Mouse (Mus musculus): ENCODE results near the gene Sdk2. TPM values are rescaled to one million over a fixed set of nuclear protein-coding genes. Genes with fewer than 3 reads are reported as not detected.
A peak's percentile ranks its signal among the peaks of the same experiment; 100 is the strongest.

Gene Sdk2
- polyA plus RNA-seq, 2 experiments from 2014 or later: 0.13 TPM; not detected in 1

DNA sequence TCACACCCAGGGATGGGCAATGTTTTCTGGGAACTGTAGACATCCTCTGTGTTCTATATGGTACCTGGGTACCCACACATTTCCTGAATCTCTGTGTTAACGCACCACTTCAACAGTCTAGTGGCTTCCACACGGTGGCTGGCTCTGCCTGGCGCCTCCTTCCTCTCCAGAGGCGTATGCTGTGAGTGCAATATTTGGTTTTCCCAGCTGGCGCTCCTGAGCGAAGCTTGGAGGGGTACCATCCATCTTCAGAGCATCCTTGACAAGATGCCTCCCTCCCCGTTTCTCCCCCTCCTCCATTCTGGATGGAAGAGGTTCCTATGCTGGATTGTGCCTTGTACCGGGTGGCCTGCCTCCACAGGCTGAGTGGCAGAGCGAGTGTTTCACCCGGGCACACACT lies 246.8 kb downstream of the Sdk2 start:
- no peak for ATAC-seq

DNA sequence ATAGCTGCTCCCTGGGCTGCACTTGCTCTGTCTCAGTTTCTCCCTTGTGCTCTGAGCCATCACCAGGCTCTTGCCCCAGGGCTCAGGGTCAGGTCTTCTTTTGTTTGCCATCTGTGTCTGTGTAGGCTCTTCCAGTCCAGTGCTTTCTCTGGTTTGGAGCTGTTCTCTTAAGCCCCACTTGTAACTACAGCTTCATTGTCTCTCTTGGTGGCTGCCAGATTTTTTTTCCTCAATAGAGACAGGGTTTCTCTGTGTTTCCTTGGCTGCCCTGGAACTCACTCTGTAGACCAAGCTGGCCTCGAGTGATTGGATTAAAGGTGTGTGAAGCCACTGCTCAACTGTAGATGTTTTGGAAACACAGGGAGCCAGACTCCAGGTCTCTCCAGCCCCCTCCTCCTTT lies 247.8 kb downstream of the Sdk2 start:
- no peak for ATAC-seq

DNA sequence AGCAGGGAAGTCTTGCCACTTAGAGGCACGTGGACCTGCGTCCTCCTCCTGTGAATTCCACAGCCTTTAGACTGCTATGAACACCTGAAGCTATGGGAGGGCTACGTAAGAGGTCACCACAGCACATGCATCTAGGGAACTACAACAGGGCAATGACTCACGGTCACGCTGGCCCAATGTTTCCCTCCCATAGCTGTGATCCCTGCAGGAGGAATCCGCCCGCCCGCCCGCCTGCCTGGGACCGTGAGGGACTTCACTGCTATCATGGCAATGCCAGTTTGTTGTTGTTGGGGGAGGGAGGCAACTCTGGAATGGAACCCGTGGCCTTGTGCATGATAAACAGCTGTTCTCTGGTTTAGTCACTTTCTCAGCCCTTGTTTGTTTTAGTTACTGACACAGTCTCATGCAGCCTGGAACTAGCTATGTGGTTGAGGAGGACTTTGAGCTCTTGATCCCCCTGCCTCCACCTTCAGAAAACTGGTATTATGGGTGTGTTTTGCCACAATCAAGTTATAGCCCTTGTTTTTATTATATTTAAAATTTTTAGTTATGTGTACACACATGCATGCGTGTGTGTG lies 249.8 kb downstream of the Sdk2 start:
- no peak for ATAC-seq

DNA sequence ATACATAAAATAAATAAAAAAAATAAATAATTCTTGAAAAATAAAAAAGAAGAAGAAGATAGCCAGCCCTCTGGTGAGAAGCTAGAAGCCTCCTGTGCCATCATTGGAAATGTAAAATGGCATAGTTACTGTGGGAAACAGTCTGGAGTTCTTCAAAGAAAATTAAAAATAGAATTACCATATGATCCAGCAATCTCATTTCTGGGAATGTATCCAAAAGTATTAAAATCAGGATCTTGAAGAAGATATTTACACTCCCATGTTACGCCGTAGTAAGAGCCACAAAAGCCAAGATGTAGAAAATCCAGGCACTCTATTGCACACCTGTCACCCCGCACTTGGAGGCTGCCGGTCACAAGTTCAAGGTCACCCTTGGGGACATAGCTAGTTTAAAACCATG lies 250.4 kb downstream of the Sdk2 start:
- ATAC-seq: no peak

DNA sequence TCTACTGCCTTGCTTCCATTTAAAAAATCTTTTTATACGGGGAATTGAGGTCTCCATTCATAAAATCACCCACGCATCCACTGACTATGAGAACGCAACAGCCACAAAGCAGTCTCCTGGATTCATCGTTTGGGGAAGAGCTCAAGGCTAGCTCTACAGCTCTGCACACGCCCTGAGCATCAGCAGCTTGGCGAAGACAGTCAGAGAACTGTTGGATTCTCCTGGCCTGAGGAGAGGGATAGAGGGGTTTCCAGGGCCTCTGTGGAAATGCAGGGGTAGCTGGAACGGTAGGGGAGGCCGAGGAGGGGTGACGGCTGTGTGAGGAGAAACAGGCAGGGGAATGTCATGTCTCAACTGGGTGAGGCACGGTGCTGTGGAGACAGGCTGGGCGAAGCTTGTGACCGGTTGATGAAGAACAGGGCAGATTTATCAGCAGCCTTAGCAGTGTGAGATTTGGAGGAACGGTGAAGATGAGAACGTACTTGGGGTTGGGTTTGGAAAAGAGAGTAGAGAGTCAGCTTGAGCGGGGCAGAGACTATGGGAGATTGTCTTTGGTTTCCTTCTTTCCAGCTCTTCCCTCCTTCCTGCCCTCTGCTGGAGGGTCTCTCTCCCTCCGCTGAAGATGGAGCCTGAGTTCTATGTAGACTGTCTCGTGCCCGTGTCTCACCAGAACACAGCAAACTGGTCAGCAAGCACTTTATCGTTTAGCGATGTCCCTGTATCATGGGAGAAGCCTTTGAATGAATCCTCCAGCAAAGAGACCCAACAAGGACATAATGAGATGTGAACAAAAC lies 255.1 kb downstream of the Sdk2 start:
- peak; percentile 11 for ATAC-seq

GRCm38 (mm10) chr11:113810638-113811545 lies 256.0 kb downstream of the Sdk2 start:
- peak; percentile 80 for ATAC-seq

GRCm38 (mm10) chr11:113807086-113807485 lies 259.8 kb downstream of the Sdk2 start:
- no peak for ATAC-seq

GRCm38 (mm10) chr11:113806382-113807077 lies 260.3 kb downstream of the Sdk2 start:
- no peak for ATAC-seq

DNA sequence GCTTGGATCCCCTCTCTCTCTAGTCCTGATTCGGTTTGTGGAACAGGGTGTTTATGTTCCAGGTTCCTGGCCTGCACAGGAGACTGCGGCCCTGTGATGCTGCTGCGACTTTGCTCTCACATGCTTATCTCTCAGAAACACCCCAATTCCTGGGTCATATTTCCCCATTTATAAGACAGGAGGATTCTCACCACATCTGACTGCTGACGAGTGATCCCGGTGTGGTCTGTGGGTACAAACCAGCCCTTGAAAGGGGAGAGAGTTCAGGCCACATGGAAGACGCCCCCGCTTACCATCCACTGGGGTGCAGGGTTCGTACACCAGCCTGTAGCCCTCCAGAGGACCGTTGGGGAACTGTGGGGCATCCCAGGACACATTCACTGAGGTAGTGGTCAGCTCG lies 260.9 kb downstream of the Sdk2 start:
- no peak for ATAC-seq

GRCm38 (mm10) chr11:113803321-113803941 lies 263.4 kb downstream of the Sdk2 start:
- peak; percentile 75 for ATAC-seq

- ATAC-seq: no peak
These were observed 264.4 kb downstream of the Sdk2 start for GRCm38 (mm10) chr11:113802456-113802855.

- ATAC-seq: no peak
These were observed 266.8 kb downstream of the Sdk2 start for GRCm38 (mm10) chr11:113800026-113800425.

GRCm38 (mm10) chr11:113799041-113799447 lies 267.8 kb downstream of the Sdk2 start:
- no peak for ATAC-seq

GRCm38 (mm10) chr11:113798011-113798410 lies 268.8 kb downstream of the Sdk2 start:
- no peak for ATAC-seq

DNA sequence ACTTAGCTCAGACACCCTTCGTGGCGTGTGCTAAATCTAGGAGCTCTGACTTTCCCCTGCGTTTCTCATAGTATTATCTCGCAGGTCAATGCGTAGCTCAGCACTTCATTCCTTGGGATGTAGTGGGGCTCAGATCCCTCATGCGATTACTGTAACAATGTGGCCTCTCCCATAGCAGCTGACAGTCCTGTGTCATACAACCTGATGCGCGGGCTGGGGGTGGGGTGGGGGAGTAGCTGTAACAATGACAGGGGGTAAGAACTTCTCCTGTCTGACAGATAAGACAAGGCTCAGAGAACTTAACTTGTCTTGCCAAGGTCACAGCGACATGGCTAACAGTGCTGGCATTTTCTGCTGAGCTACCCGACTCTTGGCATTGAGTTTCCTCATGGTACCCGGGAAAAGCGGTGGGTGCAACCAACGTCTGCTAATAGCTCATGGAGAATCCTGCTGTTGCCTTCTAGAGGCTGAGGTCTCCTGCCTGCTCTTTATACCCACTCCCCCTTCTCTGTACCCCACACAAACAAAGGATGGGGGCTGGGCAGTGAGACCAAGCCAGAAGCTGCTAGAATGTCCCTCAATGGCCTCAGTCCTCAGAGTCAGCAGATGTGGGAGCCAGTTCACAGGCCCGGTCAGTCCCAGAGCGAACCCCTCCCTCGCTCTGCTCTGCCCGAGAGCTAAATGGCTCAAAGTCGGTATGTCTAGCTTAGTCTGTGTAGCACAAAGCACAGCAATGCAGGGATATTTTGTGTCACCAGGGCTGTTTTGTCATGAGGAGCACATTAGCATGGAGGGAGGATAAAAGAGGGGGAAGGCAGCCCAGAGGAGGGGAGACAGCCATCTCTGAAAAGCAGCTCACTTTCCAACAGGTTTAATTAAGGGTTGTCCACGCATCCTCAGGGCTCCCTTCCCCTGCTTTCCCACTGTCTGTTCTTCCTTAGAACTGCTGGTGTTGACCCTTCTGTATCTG lies 269.5 kb downstream of the Sdk2 start:
- no peak for ATAC-seq

GRCm38 (mm10) chr11:113795846-113796245 lies 271.0 kb downstream of the Sdk2 start:
- no peak for ATAC-seq

GRCm38 (mm10) chr11:113791357-113792215 lies 275.3 kb downstream of the Sdk2 start:
- no peak for ATAC-seq

DNA sequence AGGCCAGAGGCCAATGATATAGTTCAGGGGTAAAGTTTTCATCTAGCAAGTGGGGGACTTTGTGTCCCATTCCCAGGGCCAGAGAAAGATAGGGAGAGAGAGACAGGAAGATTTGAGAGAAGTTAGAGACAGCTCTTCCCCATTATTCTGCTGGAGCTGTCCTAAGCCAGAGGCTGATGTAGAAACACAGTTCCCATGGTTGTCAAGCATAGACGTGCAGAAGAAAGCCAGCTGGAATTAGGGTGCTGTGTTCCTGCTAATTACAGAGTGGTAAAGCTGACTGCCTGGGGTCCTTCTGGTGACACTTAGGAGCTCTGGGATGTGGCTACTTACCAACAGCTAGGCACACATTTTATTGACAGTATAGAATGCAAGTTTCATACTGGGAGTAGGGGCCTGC lies 277.7 kb downstream of the Sdk2 start:
- no peak for ATAC-seq

GRCm38 (mm10) chr11:113788183-113788789 lies 278.6 kb downstream of the Sdk2 start:
- peak; percentile 73 for ATAC-seq

Measured in CD4-positive, CD25-positive, alpha-beta regulatory T cell, adult 4 months (primary cell).